Mouse (Mus musculus) MEL (cell line): Measurements from ENCODE around the gene Tesc. TPM values are rescaled to one million over a fixed set of nuclear protein-coding genes. Genes with fewer than 3 reads are reported as not detected.

Experiments used
- DNase-seq: peaks from one replicate; pipeline ENCODE4 v3.0.0; 2011; ENCODE audit warnings: low read depth, low spot score
- H3K27ac ChIP-seq: 2 replicates; pipeline ENCODE4 v1.5.1; 2012; ENCODE audit warnings: low read depth, mild to moderate bottlenecking, control low read depth, low read length, moderate library complexity; ENCODE audit not compliant: control insufficient read depth
- H3K27me3 ChIP-seq, 2 experiments: fragments of 150-350 bp in 1 of 2; sonication (generic) in 1 of 2; 2 replicates each; pipeline ENCODE4 v1.6.1; 2012; ENCODE audit warnings: low read length in 2 of 2, mild to moderate bottlenecking in 2 of 2, improper control_type of control experiment in 1 of 2, moderate library complexity in 1 of 2; ENCODE audit not compliant: insufficient read depth in 2 of 2, control insufficient read depth in 1 of 2
- H3K36me3 ChIP-seq, 2 experiments: 2 replicates each; pipeline ENCODE4 v1.6.1; 2012 to 2014; ENCODE audit warnings: low read length in 2 of 2, improper control_type of control experiment in 1 of 2, inconsistent platforms in 1 of 2, mild to moderate bottlenecking in 1 of 2; ENCODE audit not compliant: insufficient read depth in 2 of 2, control insufficient read depth in 1 of 2
- H3K4me1 ChIP-seq, 2 experiments: fragments of 150-350 bp in 1 of 2; sonication (generic) in 1 of 2; 2 replicates each; pipeline ENCODE4 v1.6.1; 2012; ENCODE audit warnings: low read length in 2 of 2, improper control_type of control experiment in 1 of 2, mild to moderate bottlenecking in 1 of 2; ENCODE audit not compliant: insufficient read depth in 2 of 2, control insufficient read depth in 1 of 2
- H3K4me3 ChIP-seq, 2 experiments: fragments of 150-350 bp in 1 of 2; sonication (generic) in 1 of 2; 2 replicates each; pipeline ENCODE4 v1.5.1; 2012; ENCODE audit warnings: low read depth in 2 of 2, low read length in 2 of 2, mild to moderate bottlenecking in 2 of 2, moderate library complexity in 2 of 2, control low read depth in 1 of 2, improper control_type of control experiment in 1 of 2; ENCODE audit not compliant: control insufficient read depth in 1 of 2, insufficient read depth in 1 of 2
- H3K79me2 ChIP-seq: 2 replicates; pipeline ENCODE4 v1.6.1; 2012; ENCODE audit warnings: mild to moderate bottlenecking, low read length, moderate library complexity; ENCODE audit not compliant: control insufficient read depth, poor library complexity, insufficient read depth
- H3K9ac ChIP-seq: 2 replicates; pipeline ENCODE4 v1.6.1; 2012; ENCODE audit warnings: low read depth, mild to moderate bottlenecking, control low read depth, low read length, moderate library complexity; ENCODE audit not compliant: control insufficient read depth, poor library complexity, severe bottlenecking
- H3K9me3 ChIP-seq: fragments of 150-350 bp; sonication (generic); replicated peaks from 2 replicates; pipeline ENCODE4 v1.6.1; 2012; ENCODE audit warnings: mild to moderate bottlenecking, low read length, improper control_type of control experiment, moderate library complexity; ENCODE audit not compliant: insufficient read depth
- CTCF ChIP-seq, 3 experiments: IDR thresholded peaks in 2 of 3; conservative IDR thresholded peaks in 1 of 3; 2 replicates each; pipeline ENCODE4 v1.5.1; 2011 to 2012; ENCODE audit warnings: low read length in 3 of 3, low read depth in 2 of 3, mild to moderate bottlenecking in 2 of 3, improper control_type of control experiment in 1 of 3, inconsistent platforms in 1 of 3, mixed read lengths in 1 of 3, moderate library complexity in 1 of 3; ENCODE audit not compliant: control insufficient read depth in 1 of 3, insufficient read depth in 1 of 3, poor library complexity in 1 of 3, severe bottlenecking in 1 of 3
- ELF1 ChIP-seq: IDR thresholded peaks from 2 replicates; pipeline ENCODE4 v1.6.1; 2014; ENCODE audit warnings: low read depth, mild to moderate bottlenecking, inconsistent platforms, low read length, improper control_type of control experiment, moderate library complexity
- KAT2A ChIP-seq: conservative IDR thresholded peaks from 2 replicates; pipeline ENCODE4 v1.6.1; 2012; ENCODE audit warnings: low read depth, low read length, improper control_type of control experiment, inconsistent platforms
- MYB ChIP-seq: IDR thresholded peaks from 2 replicates; pipeline ENCODE4 v1.6.1; 2011; ENCODE audit warnings: mild to moderate bottlenecking, low read depth, low read length, improper control_type of control experiment
- NELFE ChIP-seq: IDR thresholded peaks from 2 replicates; pipeline ENCODE4 v1.6.1; 2011; ENCODE audit warnings: low read depth, low read length, improper control_type of control experiment
- POLR2A ChIP-seq, 2 experiments: IDR thresholded peaks; 2 replicates each; pipeline ENCODE4 v1.6.1; 2011 to 2012; ENCODE audit warnings: low read length in 2 of 2, mild to moderate bottlenecking in 2 of 2, control low read depth in 1 of 2, improper control_type of control experiment in 1 of 2, low read depth in 1 of 2, moderate library complexity in 1 of 2; ENCODE audit not compliant: control insufficient read depth in 1 of 2, insufficient read depth in 1 of 2, poor library complexity in 1 of 2
- RAD21 ChIP-seq: IDR thresholded peaks from 2 replicates; pipeline ENCODE4 v1.6.1; 2011; ENCODE audit warnings: mild to moderate bottlenecking, low read depth, low read length, improper control_type of control experiment
- SMC3 ChIP-seq: IDR thresholded peaks from 2 replicates; pipeline ENCODE4 v1.6.1; 2011; ENCODE audit warnings: low read depth, low read length, improper control_type of control experiment
- TCF12 ChIP-seq: IDR thresholded peaks from 2 replicates; pipeline ENCODE4 v1.6.1; 2014; ENCODE audit warnings: low read depth, mild to moderate bottlenecking, inconsistent platforms, low read length, improper control_type of control experiment, moderate library complexity
- ZMIZ1 ChIP-seq: IDR thresholded peaks from 2 replicates; pipeline ENCODE4 v1.6.1; 2012; ENCODE audit warnings: low read depth, mild to moderate bottlenecking, inconsistent platforms, low read length, improper control_type of control experiment, moderate library complexity
- polyA plus RNA-seq, 2 experiments: library from polyadenylated mRNA; stranded (reverse) in 1 of 2; unstranded in 1 of 2; fragments of >175 nt in 1 of 2; fragments of >200 nt in 1 of 2; gene quantifications; 2 replicates each; pipeline versions ENCODE4 v1.2.1 to v1.2.4; 2012; ENCODE audit warnings: low replicate concordance in 2 of 2, low read depth in 1 of 2; ENCODE audit not compliant: insufficient read length in 2 of 2, insufficient read depth in 1 of 2, missing spikeins in 1 of 2
- total RNA-seq: library from RNA; depleted of rRNA; stranded (reverse); fragments of 300-350 nt; gene quantifications from 2 replicates; pipeline ENCODE4 v1.2.3, GENCODE M21; 2012

Gene Tesc
- total and polyA plus RNA-seq, 3 experiments = 0.07 TPM; not detected in 2

- no peak overlapping the region for H3K4me3 ChIP-seq
- no peaks in the 10 kb centered on the region for H3K27me3 ChIP-seq
- no peaks in the 10 kb centered on the region for H3K79me2 ChIP-seq
- H3K9ac ChIP-seq = no peak overlapping the region
- H3K36me3 ChIP-seq = no peaks in the 10 kb centered on the region
- TF ChIP-seq CTCF (IDR thresholded peaks at IDR 0.05 in 2 of 3, conservative IDR thresholded peaks at IDR 0.05 in 1 of 3; ENCODE audit: control insufficient read depth in 1 of 3, insufficient read depth in 1 of 3, low read depth in 2 of 3, low read length in 3 of 3, poor library complexity in 1 of 3, severe bottlenecking in 1 of 3) (peak; percentile 74 to 86 (median 80)), POLR2A (IDR thresholded peaks at IDR 0.05; ENCODE audit: control insufficient read depth in 1 of 2, insufficient read depth in 1 of 2, low read depth in 1 of 2, low read length in 2 of 2, poor library complexity in 1 of 2) (no peak), RAD21 (peak; percentile 52), NELFE (no peak), SMC3 (peak; percentile 53), ELF1 (no peak)
- H3K27ac ChIP-seq = no peak overlapping the region
- H3K4me1 ChIP-seq = no peaks in the 10 kb centered on the region
- H3K9me3 ChIP-seq = no peaks in the 10 kb centered on the region
- DNase-seq = peak; percentile 59
Measured at GRCm38 (mm10) chr5:118002059-118002458, 25.5 kb upstream of the Tesc start.

DNA sequence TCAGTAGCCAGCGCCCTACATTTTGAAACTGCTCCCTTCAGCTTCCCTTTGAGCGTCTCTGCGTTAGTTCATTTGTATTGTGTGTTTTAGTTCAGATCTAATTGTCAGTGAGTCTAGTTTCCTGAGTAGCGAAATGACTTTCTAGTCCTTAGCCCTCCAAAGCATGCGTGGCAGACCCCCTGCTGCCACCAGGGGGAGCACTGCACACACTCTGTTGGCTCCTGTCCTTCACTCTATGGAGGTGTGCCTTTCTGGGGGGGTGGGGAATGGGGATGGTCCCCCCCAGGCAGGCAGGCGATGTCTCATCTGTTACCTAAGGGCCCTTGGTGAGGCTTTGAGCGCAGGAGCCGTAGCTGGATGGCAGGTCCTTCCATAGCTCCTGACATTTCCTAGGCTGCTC is 22.9 kb upstream of the Tesc start:
- Histone ChIP-seq H3K4me3 (no peak overlapping the region), H3K9ac (no peak overlapping the region), H3K4me1 (no peaks in the 10 kb centered on the region), H3K27ac (no peak overlapping the region)
- TF ChIP-seq CTCF (IDR thresholded peaks at IDR 0.05 in 2 of 3, conservative IDR thresholded peaks at IDR 0.05 in 1 of 3; ENCODE audit: control insufficient read depth in 1 of 3, insufficient read depth in 1 of 3, low read depth in 2 of 3, low read length in 3 of 3, poor library complexity in 1 of 3, severe bottlenecking in 1 of 3) = peak; percentile 70 to 86 (median 76)
- no peak for TF ChIP-seq KAT2A
- peak; percentile 42; the same call in 1 of the 2 replicates for TF ChIP-seq SMC3
- TF ChIP-seq RAD21 = peak; percentile 16; the same call in 1 of the 2 replicates
- TF ChIP-seq, all 39 proteins: peak for 3
- Histone ChIP-seq H3K79me2 (no peaks in the 10 kb centered on the region), H3K27me3 (no peaks in the 10 kb centered on the region), H3K9me3 (no peaks in the 10 kb centered on the region), H3K36me3 (no peaks in the 10 kb centered on the region)
- peak; percentile 52 for DNase-seq

GRCm38 (mm10) chr5:118005728-118006127 is 21.8 kb upstream of the Tesc start:
- H3K9me3 ChIP-seq = no peaks in the 10 kb centered on the region
- no peaks in the 10 kb centered on the region for H3K36me3 ChIP-seq
- no peaks in the 10 kb centered on the region for H3K27me3 ChIP-seq
- TF ChIP-seq ZMIZ1 (no peak), CTCF (IDR thresholded peaks at IDR 0.05 in 2 of 3, conservative IDR thresholded peaks at IDR 0.05 in 1 of 3; ENCODE audit: control insufficient read depth in 1 of 3, insufficient read depth in 1 of 3, low read depth in 2 of 3, low read length in 3 of 3, poor library complexity in 1 of 3, severe bottlenecking in 1 of 3) (no peak), TCF12 (no peak), MYB (no peak)
- TF ChIP-seq, all 39 proteins: peak for 0
- H3K9ac ChIP-seq = no peak overlapping the region
- H3K4me3 ChIP-seq = no peak overlapping the region
- H3K4me1 ChIP-seq = no peaks in the 10 kb centered on the region
- H3K27ac ChIP-seq = no peak overlapping the region
- no peaks in the 10 kb centered on the region for H3K79me2 ChIP-seq
- no peak for DNase-seq
